ENCODE assay signal across 13 mouse cellular contexts in genomic region chr11:35627815-35628214, GRCm38 (mm10).
A peak's percentile ranks its signal among the peaks of the same experiment; 100 is the strongest.
DNase-seq lines count a peak whose midpoint lies in the region; ATAC-seq and TF ChIP-seq lines count a peak whose summit lies in the region.
"Had no signal": no experiment of that assay in that cellular context is flagged by ENCODE, and none has a peak within 500 bp of the region (broad histone marks: within the 10 kb centered on the region; RNA-seq: fewer than 3 reads in every experiment).

No protein-coding gene starts in this region.

- peak; percentile 8 for DNase-seq in kidney, postnatal 0 days (ENCODE audit: low spot score)
- no peak for DNase-seq in kidney, adult 8-10 months
- DNase-seq in MN1 (ENCODE audit: low spot score), result peak; percentile 94
- DNase-seq in adrenal gland, postnatal 14 days, result peak; percentile 69
- peak; percentile 73 to 85 for DNase-seq in cerebellum, postnatal 25 days
- DNase-seq in frontal cortex, postnatal 25 days (ENCODE audit: low spot score in 2 of 2), result no peak
- no peak for DNase-seq in layer of hippocampus, adult 2 months (ENCODE audit: low spot score in 2 of 2)
- DNase-seq: kidney, adult 11 months; right cerebral cortex, postnatal 4 days had no signal

- no peak overlapping the region for H3K4me2 ChIP-seq in kidney, postnatal 0 days (ENCODE audit: low read length)
- H3K4me2 ChIP-seq: embryonic facial prominence, embryonic 12.5 days; heart, embryonic 15.5 days; midbrain, embryonic 13.5 days had no signal

- no peak overlapping the region for H3K9ac ChIP-seq in kidney, postnatal 0 days (ENCODE audit: low read depth, low read length)
- H3K9ac ChIP-seq: embryonic facial prominence, embryonic 12.5 days; heart, embryonic 15.5 days; liver, embryonic 14.5 days; midbrain, embryonic 13.5 days had no signal

- no peak overlapping the region for H3K4me3 ChIP-seq in kidney, postnatal 0 days (replicated peaks; ENCODE audit: low read depth, low read length)
- H3K4me3 ChIP-seq in layer of hippocampus, adult 2 months, result no peak overlapping the region
- H3K4me3 ChIP-seq: embryonic facial prominence, embryonic 12.5 days; heart, embryonic 15.5 days; midbrain, embryonic 13.5 days had no signal

- no peak for ATAC-seq in kidney, postnatal 0 days (replicated peaks; ENCODE audit: low FRiP score, low read depth)
- ATAC-seq: midbrain, embryonic 13.5 days had no signal

- no peak for TF ChIP-seq CTCF in kidney, postnatal 0 days (IDR thresholded peaks at IDR 0.05; ENCODE audit: low read depth)
- no peak for TF ChIP-seq CTCF in layer of hippocampus, adult 2 months (conservative IDR thresholded peaks at IDR 0.05)

- H3K27ac ChIP-seq in kidney, postnatal 0 days, result no peak overlapping the region
- no peak overlapping the region for H3K27ac ChIP-seq in layer of hippocampus, adult 2 months
- H3K27ac ChIP-seq: embryonic facial prominence, embryonic 12.5 days; heart, embryonic 15.5 days; liver, embryonic 14.5 days; midbrain, embryonic 13.5 days had no signal

- H3K4me1 ChIP-seq in kidney, postnatal 0 days (replicated peaks; ENCODE audit: insufficient read depth, low read length), result no peaks in the 10 kb centered on the region; the same call in 1 of the 2 replicates
- H3K4me1 ChIP-seq: embryonic facial prominence, embryonic 12.5 days; midbrain, embryonic 13.5 days had no signal

- WGBS in kidney, postnatal 0 days, result 86% methylated on average over 3 of the region's 3 CpGs

- H3K36me3 ChIP-seq in kidney, postnatal 0 days (ENCODE audit: insufficient read depth, low read length), result 0 out of 2 replicates have a peak, but pooled peaks cover 3% of the 10 kb centered on the region
- H3K36me3 ChIP-seq: heart, embryonic 15.5 days; midbrain, embryonic 13.5 days had no signal

- no peaks in the 10 kb centered on the region for H3K9me3 ChIP-seq in kidney, postnatal 0 days (replicated peaks; ENCODE audit: low read length)
- H3K9me3 ChIP-seq: embryonic facial prominence, embryonic 12.5 days; heart, embryonic 15.5 days; midbrain, embryonic 13.5 days had no signal

- no peaks in the 10 kb centered on the region for H3K27me3 ChIP-seq in kidney, postnatal 0 days (ENCODE audit: insufficient read depth, low read length)
- H3K27me3 ChIP-seq: embryonic facial prominence, embryonic 12.5 days; heart, embryonic 15.5 days had no signal

Comparison
In these comparisons a context has a peak if more than half of its experiments do, and no peak if none do; other contexts are left out.
1. DNase-seq: peak in kidney, postnatal 0 days (single experiment), MN1 (single experiment), adrenal gland, postnatal 14 days (single experiment) and cerebellum, postnatal 25 days (2 of 2); none in kidney, adult 8-10 months (0 of 2), frontal cortex, postnatal 25 days (0 of 2) and layer of hippocampus, adult 2 months (0 of 2).